Mouse (Mus musculus) brain, adult 2 months (tissue): ENCODE results near the gene Duox1.
"Not testable (repeated sequence)": the region's sequence is repeated elsewhere in the genome, so short reads cannot be mapped to it uniquely, and the experiment has no call there.

Source experiments
- DNase-seq: peaks from one replicate; pipeline ENCODE4 v3.0.0; 2011; ENCODE audit warnings: low read depth, low spot score

Gene Duox1

DNA sequence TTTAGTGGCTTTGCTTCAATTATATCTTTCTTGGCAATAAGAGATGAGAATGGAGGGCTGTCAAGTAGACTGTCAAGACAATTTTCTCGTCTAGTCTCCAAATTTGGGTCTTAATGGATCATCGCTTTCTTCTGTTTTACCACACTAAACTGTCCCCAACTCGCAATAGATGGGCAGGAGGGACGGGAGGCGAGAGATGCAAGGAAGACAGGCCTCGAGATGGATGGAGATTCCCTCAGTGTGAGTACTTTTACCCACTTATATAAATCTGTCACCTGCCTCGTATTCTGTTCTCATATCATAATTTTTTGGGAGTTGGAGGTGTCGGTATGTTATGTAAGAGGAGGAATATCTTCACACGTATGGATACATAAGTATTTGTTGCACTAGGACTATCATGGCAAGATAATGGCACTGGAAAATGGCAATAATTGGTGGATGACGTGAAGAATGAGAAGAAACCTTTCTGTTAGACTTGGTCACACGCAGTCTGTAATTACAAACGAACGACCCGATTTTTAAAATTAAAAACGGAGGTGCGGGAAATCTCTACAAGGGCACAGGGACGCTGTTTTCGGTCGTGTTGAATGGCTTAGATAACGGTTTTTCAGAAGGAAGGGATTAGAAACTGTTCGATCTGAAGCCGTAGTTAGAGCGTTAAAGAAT is 59.3 kb downstream of the Duox1 start:
- DNase-seq: peak; percentile 64

DNA sequence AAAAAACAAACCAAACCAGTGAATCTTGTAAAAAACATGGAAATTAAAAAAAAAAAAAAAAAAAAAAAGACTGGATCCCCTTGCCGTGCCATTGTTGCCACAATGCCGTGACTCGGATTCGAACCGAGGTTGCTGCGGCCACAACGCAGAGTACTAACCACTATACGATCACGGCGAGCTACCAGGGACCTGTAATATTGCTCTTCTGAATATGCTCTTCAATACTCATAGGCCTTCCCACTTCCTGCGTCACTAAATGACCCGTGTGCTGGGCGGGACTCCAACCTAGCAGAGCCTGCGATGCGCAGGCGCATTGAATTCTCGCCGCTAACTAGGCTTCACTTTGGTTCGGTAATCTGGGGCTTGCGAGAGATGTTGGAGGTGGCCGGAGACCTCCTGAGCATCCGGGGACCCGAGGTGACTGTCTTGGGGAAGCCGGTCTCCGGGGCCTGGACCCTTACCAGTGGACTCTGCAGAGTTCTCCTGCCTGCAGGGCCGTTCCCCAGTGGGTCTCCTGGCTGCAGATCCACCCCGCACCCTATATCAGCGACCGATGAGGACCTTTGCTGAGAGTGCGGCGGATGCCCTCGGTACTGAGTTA is 60.0 kb downstream of the Duox1 start:
- DNase-seq: peak; percentile 98

DNA sequence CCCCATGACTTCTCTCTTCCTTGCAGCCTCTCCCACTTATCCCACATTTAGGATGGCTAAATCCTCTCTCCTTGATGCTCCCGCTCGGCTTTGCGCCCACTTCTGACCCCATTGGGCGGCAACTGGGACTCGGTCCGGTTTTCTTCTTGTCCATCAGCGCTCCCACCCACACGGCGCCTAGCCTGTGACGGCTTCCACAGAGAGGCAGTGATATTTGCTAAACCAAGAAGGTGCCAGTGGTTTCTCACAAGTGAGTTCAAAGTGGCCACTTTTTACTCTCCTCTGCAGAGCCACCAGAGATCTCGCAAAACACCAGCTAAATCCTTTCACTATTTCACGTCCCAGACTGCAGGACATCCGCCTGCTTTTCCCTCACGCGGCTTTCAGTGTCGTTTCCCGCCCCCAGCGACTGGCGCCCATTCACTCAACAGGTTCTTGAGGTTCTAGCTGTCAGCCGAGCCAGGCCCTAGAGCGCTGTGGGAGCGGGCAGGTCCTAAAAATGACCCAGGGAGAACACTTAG is 60.6 kb downstream of the Duox1 start:
- DNase-seq: peak; percentile 71

DNA sequence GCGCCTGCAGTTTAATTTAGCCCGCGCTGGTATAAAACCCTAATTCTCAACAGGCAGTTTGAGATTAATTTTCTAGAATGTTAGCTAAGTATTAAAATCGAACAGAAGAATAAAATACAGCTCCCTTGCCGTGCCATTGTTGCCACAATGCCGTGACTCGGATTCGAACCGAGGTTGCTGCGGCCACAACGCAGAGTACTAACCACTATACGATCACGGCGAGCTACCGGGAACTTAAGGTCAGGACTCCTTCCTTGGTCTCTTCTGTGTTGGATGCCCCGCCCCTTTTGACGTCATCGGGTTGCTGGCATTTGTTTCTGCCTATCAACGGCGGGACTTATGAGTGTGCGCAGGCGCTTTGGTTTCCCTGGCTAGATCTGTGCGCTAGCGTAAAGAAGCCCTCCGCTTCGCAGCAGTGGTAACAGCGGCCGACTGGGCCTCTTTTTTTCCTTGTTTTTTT is 61.8 kb downstream of the Duox1 start:
- peak; percentile 98 for DNase-seq

DNA sequence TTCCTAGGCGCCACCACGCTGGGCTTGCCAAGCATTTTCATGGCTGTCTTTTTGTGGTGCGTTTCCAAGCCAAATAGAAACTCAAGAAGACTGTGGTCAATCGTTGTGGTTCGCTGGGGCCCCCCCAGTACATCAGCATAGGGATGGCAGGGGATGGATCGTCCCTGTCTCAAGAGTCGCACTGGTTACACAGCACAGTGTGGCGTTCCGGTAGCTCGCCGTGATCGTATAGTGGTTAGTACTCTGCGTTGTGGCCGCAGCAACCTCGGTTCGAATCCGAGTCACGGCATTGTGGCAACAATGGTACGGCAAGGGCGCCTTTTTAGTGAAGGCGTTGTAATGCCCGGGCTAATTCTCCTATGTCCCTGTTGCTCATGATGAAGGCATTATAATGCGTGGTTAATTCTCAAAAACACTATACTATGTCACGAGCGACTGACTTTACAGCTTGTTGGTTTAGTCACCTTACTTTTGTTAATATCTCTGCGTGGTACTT is 62.3 kb downstream of the Duox1 start:
- peak; percentile 85 for DNase-seq

DNA sequence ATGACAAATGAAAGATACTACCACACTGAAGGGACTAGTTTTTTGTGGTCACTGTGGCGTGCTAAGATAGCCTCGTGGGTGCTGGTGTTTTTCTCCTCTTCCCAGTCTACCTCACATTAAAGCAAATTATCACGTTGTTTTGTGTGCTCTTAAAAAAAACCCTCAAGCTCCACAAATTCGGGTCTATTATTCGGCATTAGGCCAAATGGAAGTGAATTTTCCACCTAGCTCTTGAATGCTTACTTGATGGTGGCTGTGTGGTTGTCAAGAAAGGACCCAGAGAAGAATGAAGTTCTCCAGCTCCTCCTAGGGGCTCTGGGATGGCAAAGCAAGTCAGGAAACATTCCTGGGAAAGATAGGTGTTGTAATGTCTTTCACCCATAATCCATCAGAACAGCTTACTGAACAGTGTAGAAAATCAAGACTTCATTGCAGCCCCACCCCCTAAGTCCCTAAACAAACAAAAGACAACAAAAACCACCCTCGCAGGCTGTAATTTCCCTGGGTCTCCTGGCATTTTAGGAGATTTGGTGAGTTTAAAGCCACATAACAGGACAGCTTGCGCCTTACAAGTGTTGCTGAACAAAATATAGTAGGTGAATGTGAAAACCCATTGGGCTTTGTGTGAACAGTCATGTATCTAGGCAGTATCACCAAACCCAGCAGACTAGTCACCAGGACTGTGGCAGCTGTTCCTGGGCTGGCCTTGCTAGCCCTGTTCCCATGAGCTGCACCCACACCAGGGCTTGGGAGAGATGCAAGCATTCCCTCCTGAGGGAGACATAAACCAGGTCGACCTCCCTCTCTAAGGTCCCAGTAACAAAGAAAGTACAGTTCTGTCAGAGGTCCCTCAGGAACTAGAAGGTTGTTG is 63.2 kb downstream of the Duox1 start:
- peak; percentile 89 for DNase-seq

DNA sequence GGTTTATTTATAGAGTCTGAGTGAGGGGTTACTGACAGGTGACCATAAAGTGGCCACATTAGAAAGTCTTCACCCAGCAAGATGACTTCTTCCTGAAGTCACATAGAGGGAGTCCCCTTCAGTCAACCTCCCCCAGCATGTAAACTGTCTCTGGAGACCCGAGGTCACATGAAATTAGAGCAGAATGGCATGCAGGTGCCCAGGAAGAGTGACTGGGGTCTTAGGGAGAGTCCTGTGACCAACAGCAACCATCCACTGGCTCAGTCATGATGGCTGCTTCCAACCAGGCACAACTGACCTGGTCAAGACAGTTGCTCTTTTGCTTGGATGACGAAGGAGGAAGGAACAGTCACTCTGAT is 63.8 kb downstream of the Duox1 start:
- no peak for DNase-seq

DNA sequence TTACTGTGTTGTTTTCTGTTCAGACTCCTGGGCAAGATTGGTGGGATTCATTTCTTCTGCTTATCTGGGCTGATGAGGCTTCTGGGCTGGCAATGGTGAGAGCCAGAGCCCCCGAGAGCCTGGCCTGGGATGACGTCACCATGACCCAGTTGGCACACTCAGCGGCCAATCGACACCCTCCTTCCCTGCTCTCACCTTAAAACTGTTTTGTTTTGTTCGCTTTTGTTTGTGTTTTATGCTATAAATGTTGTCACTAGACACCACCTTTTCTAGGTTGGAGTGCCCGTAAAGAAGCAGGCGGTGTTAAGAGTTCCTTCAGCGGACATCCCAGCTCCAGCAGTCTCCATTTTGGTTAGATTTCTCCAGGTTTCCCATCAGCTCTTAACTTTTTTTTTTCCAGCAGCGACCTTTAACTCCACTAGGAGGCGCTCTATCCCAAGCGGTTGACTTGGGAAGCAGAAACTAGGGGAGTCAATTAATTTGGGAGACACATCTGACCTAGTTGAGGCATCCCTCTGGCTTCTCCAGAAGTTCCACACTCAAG is 65.4 kb downstream of the Duox1 start:
- peak; percentile 83 for DNase-seq

DNA sequence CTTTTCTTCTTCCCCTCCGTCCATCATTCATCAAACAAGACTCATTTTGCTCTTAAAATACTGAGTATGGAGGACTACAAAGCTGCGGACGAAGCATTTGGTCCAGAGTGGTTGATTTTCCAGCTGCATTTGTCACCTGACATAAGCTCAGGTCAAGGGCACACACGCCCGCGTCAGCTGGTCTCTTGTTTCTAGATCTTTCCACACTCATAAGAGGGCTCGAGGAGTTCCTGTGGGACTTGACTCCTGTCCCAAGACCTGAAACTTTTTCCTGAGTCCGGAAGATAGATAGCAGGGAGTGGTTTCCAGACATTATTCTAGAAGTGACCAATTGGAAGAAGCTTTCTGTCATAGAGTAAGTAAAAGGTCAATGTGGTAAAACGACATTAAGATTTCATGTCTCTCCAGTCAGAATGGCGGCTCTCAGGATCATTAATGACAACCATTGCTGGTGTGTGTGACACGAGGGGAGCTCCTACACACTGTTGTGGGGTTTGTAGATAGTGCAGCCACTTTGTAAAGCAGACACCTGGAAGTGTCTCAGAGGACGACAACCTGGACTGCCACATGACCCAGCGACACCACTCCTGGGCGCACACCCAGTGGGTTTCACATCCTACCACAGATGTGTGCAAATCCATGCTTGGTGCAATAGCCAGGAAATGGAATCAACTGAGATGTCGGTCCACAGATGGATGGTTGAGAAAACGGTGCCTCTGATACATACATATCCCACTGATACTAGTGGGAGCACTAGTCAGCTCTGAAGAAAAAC is 66.0 kb downstream of the Duox1 start:
- DNase-seq: no peak

DNA sequence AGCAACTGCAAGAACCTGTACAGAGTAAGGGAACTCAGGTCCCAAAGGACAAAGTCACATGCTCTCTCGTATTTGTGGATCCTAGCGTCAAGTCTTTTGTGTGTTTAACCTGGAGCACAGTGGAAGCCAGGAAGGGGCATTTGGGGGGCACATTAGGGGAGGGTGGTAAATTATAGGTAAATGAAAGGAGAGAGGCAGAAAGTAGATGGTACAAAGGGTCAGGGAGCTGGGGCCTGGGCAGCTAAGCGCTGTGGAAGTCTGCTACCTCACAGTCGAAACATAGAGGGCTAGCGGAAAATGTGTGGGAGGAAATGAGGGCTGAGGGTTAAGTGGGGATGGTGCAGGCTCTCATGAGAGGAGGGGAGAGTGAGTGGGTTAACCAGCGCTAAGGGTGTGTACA is 66.6 kb downstream of the Duox1 start:
- DNase-seq: no peak

DNA sequence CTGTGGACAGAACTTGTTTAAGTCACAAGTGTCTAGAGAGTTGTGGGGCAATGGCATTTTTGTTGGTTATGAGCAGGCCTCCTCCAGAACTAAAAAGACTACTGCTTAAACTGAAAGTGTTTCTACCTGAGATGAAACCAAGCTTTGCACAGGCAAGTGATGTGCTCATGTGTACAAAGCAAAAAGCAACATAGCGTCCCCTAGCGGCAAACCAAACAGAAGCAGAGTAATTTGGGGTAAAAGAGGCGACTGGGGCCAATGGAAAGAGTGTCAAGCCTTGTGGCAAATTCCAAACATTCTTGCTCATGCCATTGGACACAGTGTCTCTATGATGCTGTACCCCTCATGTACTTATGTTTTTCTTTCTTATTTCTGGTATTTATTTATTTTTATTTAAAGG is 69.6 kb downstream of the Duox1 start:
- no peak for DNase-seq

DNA sequence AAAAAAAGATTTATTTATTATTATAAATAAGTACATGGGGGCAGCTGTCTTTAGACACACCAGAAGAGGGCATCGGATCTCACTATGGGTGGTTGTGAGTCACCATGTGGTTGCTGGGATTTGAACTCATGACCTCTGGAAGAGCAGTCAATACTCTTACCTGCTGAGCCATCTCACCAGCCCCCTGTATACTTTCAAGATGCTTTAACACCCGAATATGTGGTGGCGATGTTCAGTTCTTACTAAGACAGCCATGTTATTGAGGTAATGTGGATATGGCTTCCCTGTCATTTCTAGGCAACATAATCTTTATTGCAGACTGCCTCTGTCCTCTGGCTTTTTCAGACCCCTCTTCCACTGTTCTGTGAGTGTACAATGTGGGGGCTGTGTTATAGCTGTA is 71.7 kb downstream of the Duox1 start:
- not testable (repeated sequence) for DNase-seq

DNA sequence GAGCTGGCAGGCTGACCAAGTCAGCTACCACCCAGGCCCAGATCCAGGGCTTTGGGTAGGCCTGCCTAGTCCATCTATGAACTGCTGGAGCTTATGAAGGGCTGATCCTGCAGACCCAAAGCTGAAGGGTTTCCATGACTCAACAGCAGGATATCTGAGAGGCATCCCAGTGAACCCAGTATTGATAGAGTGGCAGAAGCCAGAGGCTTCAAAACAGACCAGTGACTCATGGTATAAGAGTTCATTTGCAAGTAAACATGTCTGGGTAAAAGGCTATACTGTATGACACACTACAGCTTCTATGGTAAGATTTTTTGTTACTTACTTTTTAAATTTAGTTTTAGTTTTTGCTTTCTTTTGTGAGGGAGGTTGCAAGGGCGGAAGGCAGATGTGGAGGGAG is 80.7 kb downstream of the Duox1 start:
- DNase-seq: no peak
